Mouse (Mus musculus) v-Abl transformed pro-B cells (cell line): ENCODE measurements around the gene Gm7030.
"Not testable (repeated sequence)": the region's sequence is repeated elsewhere in the genome, so short reads cannot be mapped to it uniquely, and the experiment has no call there.

Source experiments
- in situ Hi-C, 2 experiments: fragments of 400-800 bp; cut with MboI; formaldehyde crosslinking; loops; one replicate each; pipeline ENCODE4 v1.15.1; 2025; ENCODE audit not compliant: unreplicated experiment in 2 of 2

The Gm7030 gene

GRCm38 (mm10) chr17:36128968-36129817 lies at the start of gene Gm7030:
Gene Gm7030, minus strand, starts transcription at chr17:36129425.
- in situ Hi-C loops = not testable (repeated sequence)

- in situ Hi-C loops = loop anchor here in 1 of 2 experiments (10.0 kb wide), 1 partner anchor 64 kb away; no protein-coding TSS in a partner anchor
Measured at GRCm38 (mm10) chr17:36178938-36179337, 49.7 kb upstream of the Gm7030 start.

- in situ Hi-C loops = loop anchor here in 1 of 2 experiments (10.0 kb wide), 1 partner anchor 61 kb away; no protein-coding TSS in a partner anchor
Measured at GRCm38 (mm10) chr17:36176132-36176531, 46.9 kb upstream of the Gm7030 start.

- in situ Hi-C loops = loop anchor here in 1 of 2 experiments (10.0 kb wide), 1 partner anchor 56 kb away; no protein-coding TSS in a partner anchor
Measured at GRCm38 (mm10) chr17:36170287-36170814, 41.1 kb upstream of the Gm7030 start.

- in situ Hi-C loops = loop anchor here in 1 of 2 experiments (10.0 kb wide), 1 partner anchor 55 kb away; no protein-coding TSS in a partner anchor
Measured at GRCm38 (mm10) chr17:36169753-36170152, 40.5 kb upstream of the Gm7030 start.

- in situ Hi-C loops = not testable (repeated sequence)
Measured at GRCm38 (mm10) chr17:36169094-36169493, 39.9 kb upstream of the Gm7030 start.

GRCm38 (mm10) chr17:36168039-36168652 lies 38.9 kb upstream of the Gm7030 start, which contains the start of gene Gm8909:
Gene Gm8909, minus strand, starts transcription at chr17:36168537.
- in situ Hi-C loops = no loop called here

- in situ Hi-C loops = no loop called here
Measured at GRCm38 (mm10) chr17:36167306-36168038, 38.2 kb upstream of the Gm7030 start.

GRCm38 (mm10) chr17:36166901-36167300 lies 37.7 kb upstream of the Gm7030 start:
- in situ Hi-C loops = not testable (repeated sequence)

- in situ Hi-C loops = no loop called here
Measured at GRCm38 (mm10) chr17:36161129-36162051, 32.2 kb upstream of the Gm7030 start.

GRCm38 (mm10) chr17:36158264-36158663 lies 29.0 kb upstream of the Gm7030 start:
- in situ Hi-C loops = not testable (repeated sequence)

GRCm38 (mm10) chr17:36157782-36158181 lies 28.6 kb upstream of the Gm7030 start:
- in situ Hi-C loops = not testable (repeated sequence)

GRCm38 (mm10) chr17:36154271-36155149 lies 25.3 kb upstream of the Gm7030 start:
- in situ Hi-C loops = no loop called here

- in situ Hi-C loops = not testable (repeated sequence)
Measured at GRCm38 (mm10) chr17:36151200-36151599, 22.0 kb upstream of the Gm7030 start.

GRCm38 (mm10) chr17:36148468-36148867 lies 19.2 kb upstream of the Gm7030 start:
- in situ Hi-C loops = not testable (repeated sequence)

- in situ Hi-C loops = not testable (repeated sequence)
Measured at GRCm38 (mm10) chr17:36146937-36147336, 17.7 kb upstream of the Gm7030 start.

GRCm38 (mm10) chr17:36145861-36146156 lies 16.6 kb upstream of the Gm7030 start:
- in situ Hi-C loops = not testable (repeated sequence)

GRCm38 (mm10) chr17:36145111-36145860 lies 16.1 kb upstream of the Gm7030 start:
- in situ Hi-C loops = no loop called here
